Mouse (Mus musculus): ENCODE results near the gene Zfp866. TPM values are rescaled to one million over a fixed set of nuclear protein-coding genes. Genes with fewer than 3 reads are reported as not detected.

Zfp866 gene
- polyA plus RNA-seq, 1 experiment from 2014 or later, result 38.2 TPM

DNA sequence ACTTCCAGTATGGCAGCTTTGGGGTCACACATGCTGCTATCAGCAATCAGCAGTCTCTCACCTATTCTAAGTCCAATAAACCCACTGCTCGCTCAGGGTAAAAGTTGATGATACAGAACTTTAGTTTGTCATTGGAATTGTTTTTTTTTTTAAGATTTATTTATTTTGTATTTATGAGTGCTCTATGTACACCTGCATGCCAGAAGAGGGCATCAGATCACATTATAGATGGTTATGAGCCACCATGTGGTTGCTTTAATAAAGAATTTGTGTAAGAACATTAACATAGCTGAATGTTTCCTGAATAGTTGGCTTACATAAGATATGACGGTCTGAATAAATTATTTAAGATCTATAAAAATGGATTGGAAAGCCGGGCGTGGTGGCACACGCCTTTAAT, 32.7 kb downstream of the Zfp866 start:
- Histone ChIP-seq H3K9ac (no peak overlapping the region), H3K4me3 (no peak overlapping the region), H3K27ac (no peak overlapping the region), H3K4me2 (replicated peaks) (no peak overlapping the region), H3K9me3 (no peaks in the 10 kb centered on the region), H3K27me3 (no peaks in the 10 kb centered on the region), H3K4me1 (no peaks in the 10 kb centered on the region), H3K36me3 (peaks cover 57% of the 10 kb centered on the region)
- 95% methylated on average over 5 of the region's 5 CpGs for WGBS
- no peak for ATAC-seq (ENCODE audit: low FRiP score, low read depth)

DNA sequence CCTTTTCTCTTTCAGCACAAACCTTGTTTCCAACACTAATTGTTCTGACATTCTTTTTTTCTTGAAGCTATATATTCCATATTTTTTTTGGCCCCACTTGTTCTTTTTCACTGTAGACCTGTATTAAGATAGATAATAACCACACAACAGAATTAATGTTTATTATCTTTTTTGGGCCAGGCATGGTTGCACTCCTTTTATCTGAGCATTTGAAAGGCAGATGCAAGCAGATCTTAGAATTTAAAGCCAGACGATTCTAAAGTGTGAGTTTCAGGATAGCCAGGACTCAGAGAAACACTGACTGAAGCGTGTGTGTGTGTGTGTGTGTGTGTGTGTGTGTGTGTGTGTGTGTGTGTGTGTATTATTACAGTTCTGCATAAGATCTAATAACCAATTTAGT, 38.5 kb downstream of the Zfp866 start:
- Histone ChIP-seq H3K9ac (no peak overlapping the region), H3K27me3 (no peaks in the 10 kb centered on the region), H3K4me3 (no peak overlapping the region), H3K4me2 (replicated peaks) (no peak overlapping the region), H3K27ac (no peak overlapping the region), H3K36me3 (peaks cover 22% of the 10 kb centered on the region), H3K4me1 (peaks cover 8% of the 10 kb centered on the region), H3K9me3 (no peaks in the 10 kb centered on the region)
- WGBS, result 94% methylated on average over 2 of the region's 2 CpGs
- no peak for ATAC-seq (ENCODE audit: low FRiP score, low read depth)

DNA sequence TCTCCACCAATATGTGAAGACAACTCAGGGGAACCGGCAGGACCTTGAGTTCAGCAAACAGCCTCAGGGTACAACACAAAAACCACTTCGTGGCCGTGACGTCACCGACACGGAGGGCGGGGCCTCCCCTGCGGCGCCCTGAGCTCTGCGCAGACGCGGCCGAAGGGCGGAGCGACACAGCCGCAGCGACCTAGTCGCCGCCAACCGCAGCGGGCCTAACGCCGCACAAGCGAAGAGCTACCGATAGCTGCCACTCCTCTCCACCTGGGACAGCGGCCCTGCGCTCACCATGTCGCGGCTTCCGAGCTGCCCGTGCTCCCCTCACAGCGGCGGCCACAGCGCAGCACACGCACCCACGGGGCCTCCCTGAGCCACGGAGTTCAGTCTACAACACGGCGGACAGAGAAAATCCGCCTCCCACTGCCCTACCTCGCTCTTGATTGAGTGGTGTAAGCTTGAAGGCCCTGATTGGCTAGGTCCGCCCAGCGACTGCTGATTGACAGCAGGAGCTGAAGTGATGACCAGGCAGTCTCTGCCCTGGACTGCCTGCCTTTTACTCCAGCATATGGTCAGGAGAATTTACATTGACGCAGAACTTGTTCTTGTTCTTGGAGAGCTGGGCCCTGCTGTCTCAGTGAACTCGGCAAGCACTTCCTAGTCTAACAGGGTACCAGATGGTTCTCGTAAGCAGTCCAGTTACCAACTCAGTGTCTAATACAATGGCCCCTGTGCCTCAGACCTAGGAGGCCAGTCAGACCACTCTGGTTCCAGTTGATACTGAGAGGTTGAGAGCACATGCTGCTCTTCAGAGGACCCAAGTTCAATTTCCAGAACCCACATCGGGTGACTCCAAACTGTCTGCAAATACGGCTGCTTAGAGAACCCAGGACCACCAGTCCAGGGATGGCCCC, 41.2 kb downstream of the Zfp866 start, which contains the start of gene Zfp963:
Gene Zfp963, minus strand, starts transcription at position 427 of the 911 bp plus-strand sequence.
- Histone ChIP-seq H3K27ac (peak within 1 kb of the TSS; percentile 99), H3K27me3 (no peaks in the 10 kb centered on the region), H3K4me2 (replicated peaks) (peak within 1 kb of the TSS; percentile 62), H3K36me3 (peaks cover 15% of the 10 kb centered on the region), H3K9ac (peak within 1 kb of the TSS; percentile 89), H3K4me1 (peaks cover 8% of the 10 kb centered on the region), H3K4me3 (peak within 1 kb of the TSS; percentile 74), H3K9me3 (no peaks in the 10 kb centered on the region)
- peak; percentile 99 for ATAC-seq (ENCODE audit: low FRiP score, low read depth)
- 4% methylated on average over 40 of the region's 48 CpGs for whole genome bisulfite sequencing

- H3K27ac ChIP-seq, result no peak overlapping the region
- peaks cover 36% of the 10 kb centered on the region for H3K36me3 ChIP-seq
- no peak for ATAC-seq (ENCODE audit: low FRiP score, low read depth)
- no peaks in the 10 kb centered on the region for H3K9me3 ChIP-seq
- no peaks in the 10 kb centered on the region for H3K27me3 ChIP-seq
- WGBS, result 84% methylated on average over 2 of the region's 2 CpGs
- no peak overlapping the region for H3K4me3 ChIP-seq
- H3K9ac ChIP-seq, result no peak overlapping the region
- H3K4me1 ChIP-seq, result no peaks in the 10 kb centered on the region
- H3K4me2 ChIP-seq (replicated peaks), result no peak overlapping the region
Observed at GRCm38 (mm10) chr8:69741231-69741630, 49.7 kb downstream of the Zfp866 start.

DNA sequence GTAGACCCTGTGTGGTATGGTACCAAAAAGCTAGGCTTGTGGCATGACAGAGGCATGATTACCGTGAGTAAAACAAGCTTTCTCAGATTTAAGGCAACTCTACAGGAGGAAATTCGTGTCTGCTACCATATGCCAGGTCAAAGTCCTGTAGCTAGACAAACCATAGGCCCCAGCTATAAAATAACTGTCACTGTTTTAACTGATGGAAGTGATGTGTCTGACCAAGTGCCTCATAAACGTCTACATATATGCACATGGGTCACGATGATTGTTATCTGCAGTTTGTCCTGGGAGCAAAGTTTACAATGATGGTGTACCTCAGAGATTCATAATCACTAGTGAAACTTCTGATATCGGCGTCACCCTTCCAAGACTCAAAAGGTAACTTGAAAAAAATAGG, 50.2 kb downstream of the Zfp866 start:
- WGBS, result 86% methylated on average over 6 of the region's 6 CpGs
- H3K9ac ChIP-seq, result no peak overlapping the region

GRCm38 (mm10) chr8:69735495-69735894, 55.5 kb downstream of the Zfp866 start:
- no peak overlapping the region for H3K27ac ChIP-seq
- H3K4me1 ChIP-seq, result no peaks in the 10 kb centered on the region
- no peak overlapping the region for H3K4me2 ChIP-seq (replicated peaks)
- H3K4me3 ChIP-seq, result no peak overlapping the region
- no peaks in the 10 kb centered on the region for H3K9me3 ChIP-seq
- no peaks in the 10 kb centered on the region for H3K36me3 ChIP-seq
- 74% methylated on average over 1 of the region's 1 CpGs for WGBS
- H3K9ac ChIP-seq, result no peak overlapping the region
- no peak for ATAC-seq (ENCODE audit: low FRiP score, low read depth)
- H3K27me3 ChIP-seq, result no peaks in the 10 kb centered on the region

More for the DNA sequence above, 50.2 kb downstream of the Zfp866 start:
- no peak overlapping the region for H3K4me3 ChIP-seq
- H3K36me3 ChIP-seq, result peaks cover 36% of the 10 kb centered on the region
- H3K9me3 ChIP-seq, result no peaks in the 10 kb centered on the region
- no peaks in the 10 kb centered on the region for H3K4me1 ChIP-seq
- H3K4me2 ChIP-seq (replicated peaks), result no peak overlapping the region
- H3K27ac ChIP-seq, result no peak overlapping the region
- H3K27me3 ChIP-seq, result no peaks in the 10 kb centered on the region
- no peak for ATAC-seq (ENCODE audit: low FRiP score, low read depth)

GRCm38 (mm10) chr8:69717232-69717580, 73.8 kb downstream of the Zfp866 start:
- H3K36me3 ChIP-seq, result peaks cover 12% of the 10 kb centered on the region
- peak; percentile 12 for ATAC-seq (ENCODE audit: low FRiP score, low read depth)
- H3K9me3 ChIP-seq, result no peaks in the 10 kb centered on the region
- peak overlapping the region; percentile 59 for H3K4me2 ChIP-seq (replicated peaks)
- H3K4me1 ChIP-seq, result peaks cover 22% of the 10 kb centered on the region
- peak overlapping the region; percentile 88 for H3K4me3 ChIP-seq
- WGBS, result 45% methylated on average over 5 of the region's 5 CpGs
- no peak overlapping the region for H3K9ac ChIP-seq
- peak overlapping the region; percentile 72; the same call in 1 of the 2 replicates for H3K27ac ChIP-seq
- no peaks in the 10 kb centered on the region for H3K27me3 ChIP-seq

- H3K9ac ChIP-seq, result peak overlapping the region; percentile 93
- under 1% methylated on average over 52 of the region's 52 CpGs for WGBS
- H3K4me1 ChIP-seq, result peaks cover 22% of the 10 kb centered on the region
- H3K9me3 ChIP-seq, result no peaks in the 10 kb centered on the region
- H3K4me3 ChIP-seq, result peak overlapping the region; percentile 88
- H3K27me3 ChIP-seq, result no peaks in the 10 kb centered on the region
- peak overlapping the region; percentile 100 for H3K27ac ChIP-seq
- peak; percentile 99 for ATAC-seq (ENCODE audit: low FRiP score, low read depth)
- peaks cover 12% of the 10 kb centered on the region for H3K36me3 ChIP-seq
- H3K4me2 ChIP-seq (replicated peaks), result peak overlapping the region; percentile 59
Observed at GRCm38 (mm10) chr8:69716403-69717231, 74.4 kb downstream of the Zfp866 start.

- Histone ChIP-seq H3K4me2 (replicated peaks) (peak overlapping the region; percentile 59), H3K27ac (no peak overlapping the region), H3K27me3 (no peaks in the 10 kb centered on the region), H3K36me3 (peaks cover 18% of the 10 kb centered on the region), H3K9ac (peak overlapping the region; percentile 14; the same call in 1 of the 2 replicates), H3K4me3 (peak overlapping the region; percentile 88), H3K4me1 (peaks cover 22% of the 10 kb centered on the region), H3K9me3 (no peaks in the 10 kb centered on the region)
- 80% methylated on average over 6 of the region's 6 CpGs for WGBS
- ATAC-seq (ENCODE audit: low FRiP score, low read depth), result no peak
Observed at GRCm38 (mm10) chr8:69715366-69715765, 75.6 kb downstream of the Zfp866 start.

DNA sequence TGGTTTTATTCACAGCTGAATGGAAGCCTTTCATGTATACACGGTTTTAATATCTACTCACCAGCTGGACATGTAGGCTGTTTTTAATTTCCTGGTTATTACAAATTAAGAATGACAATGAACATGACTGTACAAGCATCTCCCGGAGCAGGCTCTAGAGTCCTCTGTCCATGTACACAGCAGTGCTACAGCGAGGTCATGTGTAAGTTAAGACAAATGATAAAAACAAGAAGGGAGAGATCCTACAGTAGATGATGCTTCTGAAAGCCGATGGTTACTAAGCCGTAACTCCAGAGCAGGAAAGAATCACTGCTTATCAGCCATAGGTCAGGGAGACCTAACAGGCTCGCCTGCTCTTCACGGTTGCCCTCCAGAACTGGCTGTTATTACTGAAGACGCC, 77.5 kb downstream of the Zfp866 start:
- Histone ChIP-seq H3K4me3 (no peak overlapping the region), H3K9me3 (no peaks in the 10 kb centered on the region), H3K27me3 (no peaks in the 10 kb centered on the region), H3K36me3 (peaks cover 35% of the 10 kb centered on the region), H3K4me1 (peaks cover 22% of the 10 kb centered on the region), H3K9ac (no peak overlapping the region), H3K27ac (no peak overlapping the region; the same call in 1 of the 2 replicates), H3K4me2 (replicated peaks) (no peak overlapping the region)
- 89% methylated on average over 8 of the region's 8 CpGs for WGBS
- ATAC-seq (ENCODE audit: low FRiP score, low read depth), result no peak
